Mouse (Mus musculus): ENCODE data around the gene Syf2. TPM values are rescaled to one million over a fixed set of nuclear protein-coding genes. Genes with fewer than 3 reads are reported as not detected.

Syf2 gene
- polyA plus RNA-seq, 1 experiment from 2014 or later = 89.4 TPM

GRCm38 (mm10) chr4:134913413-134913812 lies 17.3 kb upstream of the Syf2 start:
- H3K4me3 ChIP-seq (ENCODE audit: low read depth, low read length) = peak overlapping the region; percentile 93
- no peaks in the 10 kb centered on the region for H3K9me3 ChIP-seq (ENCODE audit: control insufficient read depth, low read length)
- peaks cover 19% of the 10 kb centered on the region for H3K36me3 ChIP-seq (ENCODE audit: control insufficient read depth, insufficient read depth, low read length)
- no peak overlapping the region for H3K27ac ChIP-seq (ENCODE audit: low read depth, low read length)
- no peaks in the 10 kb centered on the region for H3K27me3 ChIP-seq (replicated peaks; ENCODE audit: control insufficient read depth, insufficient read depth, low read length)
- H3K9ac ChIP-seq (ENCODE audit: low read depth, low read length) = 0 out of 2 replicates have a peak overlapping the region, but pooled peaks have one; percentile 25
- ATAC-seq (replicated peaks; ENCODE audit: low FRiP score) (no peak), DNase-seq (ENCODE audit: low spot score) (peak; percentile 63)
- peaks cover 29% of the 10 kb centered on the region for H3K4me1 ChIP-seq (replicated peaks; ENCODE audit: control insufficient read depth, insufficient read depth, low read length)
- 28% methylated on average over 3 of the region's 3 CpGs for WGBS
- H3K4me2 ChIP-seq = peak overlapping the region; percentile 68

GRCm38 (mm10) chr4:134914122-134914863 lies 16.4 kb upstream of the Syf2 start:
- peak overlapping the region; percentile 93 for H3K4me3 ChIP-seq (ENCODE audit: low read depth, low read length)
- peak overlapping the region; percentile 93 for H3K9ac ChIP-seq (ENCODE audit: low read depth, low read length)
- DNase-seq (ENCODE audit: low spot score) (no peak), ATAC-seq (replicated peaks; ENCODE audit: low FRiP score) (peak; percentile 70)
- peak overlapping the region; percentile 68 for H3K4me2 ChIP-seq
- H3K27ac ChIP-seq (ENCODE audit: low read depth, low read length) = peak overlapping the region; percentile 99
- H3K9me3 ChIP-seq (ENCODE audit: control insufficient read depth, low read length) = no peaks in the 10 kb centered on the region
- H3K27me3 ChIP-seq (replicated peaks; ENCODE audit: control insufficient read depth, insufficient read depth, low read length) = no peaks in the 10 kb centered on the region
- H3K4me1 ChIP-seq (replicated peaks; ENCODE audit: control insufficient read depth, insufficient read depth, low read length) = peaks cover 32% of the 10 kb centered on the region
- WGBS = 2% methylated on average over 43 of the region's 43 CpGs
- peaks cover 10% of the 10 kb centered on the region for H3K36me3 ChIP-seq (ENCODE audit: control insufficient read depth, insufficient read depth, low read length)

- Histone ChIP-seq H3K36me3 (ENCODE audit: control insufficient read depth, insufficient read depth, low read length) (peaks cover 8% of the 10 kb centered on the region; the same call in 1 of the 2 replicates), H3K9ac (ENCODE audit: low read depth, low read length) (peak within 1 kb of the TSS; percentile 93), H3K9me3 (ENCODE audit: control insufficient read depth, low read length) (no peaks in the 10 kb centered on the region), H3K27me3 (replicated peaks; ENCODE audit: control insufficient read depth, insufficient read depth, low read length) (no peaks in the 10 kb centered on the region), H3K4me3 (ENCODE audit: low read depth, low read length) (peak within 1 kb of the TSS; percentile 93), H3K27ac (ENCODE audit: low read depth, low read length) (peak within 1 kb of the TSS; percentile 99), H3K4me2 (peak within 1 kb of the TSS; percentile 68), H3K4me1 (replicated peaks; ENCODE audit: control insufficient read depth, insufficient read depth, low read length) (peaks cover 33% of the 10 kb centered on the region)
- peak; percentile 93 for DNase-seq (ENCODE audit: low spot score)
- 1% methylated on average over 25 of the region's 25 CpGs for WGBS
- ATAC-seq (replicated peaks; ENCODE audit: low FRiP score) = peak; percentile 91
Observed at GRCm38 (mm10) chr4:134914864-134915209, 15.9 kb upstream of the Syf2 start, which contains the start of gene Tmem50a. Gene Tmem50a (minus strand): TSS chr4:134915024.

- Histone ChIP-seq H3K27ac (ENCODE audit: low read depth, low read length) (peak overlapping the region; percentile 99), H3K36me3 (ENCODE audit: control insufficient read depth, insufficient read depth, low read length) (peaks cover 8% of the 10 kb centered on the region; the same call in 1 of the 2 replicates), H3K4me2 (peak overlapping the region; percentile 68), H3K9ac (ENCODE audit: low read depth, low read length) (peak overlapping the region; percentile 93), H3K4me1 (replicated peaks; ENCODE audit: control insufficient read depth, insufficient read depth, low read length) (peaks cover 36% of the 10 kb centered on the region), H3K27me3 (replicated peaks; ENCODE audit: control insufficient read depth, insufficient read depth, low read length) (no peaks in the 10 kb centered on the region), H3K4me3 (ENCODE audit: low read depth, low read length) (peak overlapping the region; percentile 93), H3K9me3 (ENCODE audit: control insufficient read depth, low read length) (no peaks in the 10 kb centered on the region)
- 60% methylated on average over 14 of the region's 14 CpGs for WGBS
- DNase-seq (ENCODE audit: low spot score) (no peak), ATAC-seq (replicated peaks; ENCODE audit: low FRiP score) (no peak)
Observed at GRCm38 (mm10) chr4:134915223-134916050, 15.3 kb upstream of the Syf2 start.

GRCm38 (mm10) chr4:134917194-134917593 lies 13.5 kb upstream of the Syf2 start:
- ATAC-seq (replicated peaks; ENCODE audit: low FRiP score) = peak; percentile 46
- Histone ChIP-seq H3K27ac (ENCODE audit: low read depth, low read length) (peak overlapping the region; percentile 36; the same call in 1 of the 2 replicates), H3K4me2 (peak overlapping the region; percentile 3; the same call in 1 of the 2 replicates), H3K27me3 (replicated peaks; ENCODE audit: control insufficient read depth, insufficient read depth, low read length) (no peaks in the 10 kb centered on the region), H3K36me3 (ENCODE audit: control insufficient read depth, insufficient read depth, low read length) (peaks cover 1% of the 10 kb centered on the region; the same call in 1 of the 2 replicates), H3K9me3 (ENCODE audit: control insufficient read depth, low read length) (no peaks in the 10 kb centered on the region), H3K4me1 (replicated peaks; ENCODE audit: control insufficient read depth, insufficient read depth, low read length) (peaks cover 36% of the 10 kb centered on the region), H3K4me3 (ENCODE audit: low read depth, low read length) (no peak overlapping the region), H3K9ac (ENCODE audit: low read depth, low read length) (no peak overlapping the region)
- 50% methylated on average over 3 of the region's 3 CpGs for WGBS
- DNase-seq (ENCODE audit: low spot score) = no peak

GRCm38 (mm10) chr4:134918381-134918780 lies 12.3 kb upstream of the Syf2 start:
- H3K27me3 ChIP-seq (replicated peaks; ENCODE audit: control insufficient read depth, insufficient read depth, low read length) = no peaks in the 10 kb centered on the region
- H3K9ac ChIP-seq (ENCODE audit: low read depth, low read length) = 0 out of 2 replicates have a peak overlapping the region, but pooled peaks have one; percentile 8
- DNase-seq (ENCODE audit: low spot score) = no peak
- no peak for ATAC-seq (replicated peaks; ENCODE audit: low FRiP score)
- 44% methylated on average over 7 of the region's 7 CpGs for WGBS
- no peaks in the 10 kb centered on the region for H3K36me3 ChIP-seq (ENCODE audit: control insufficient read depth, insufficient read depth, low read length)
- no peaks in the 10 kb centered on the region for H3K9me3 ChIP-seq (ENCODE audit: control insufficient read depth, low read length)
- no peak overlapping the region for H3K4me3 ChIP-seq (ENCODE audit: low read depth, low read length)
- H3K4me2 ChIP-seq = no peak overlapping the region
- peak overlapping the region; percentile 65 for H3K27ac ChIP-seq (ENCODE audit: low read depth, low read length)
- H3K4me1 ChIP-seq (replicated peaks; ENCODE audit: control insufficient read depth, insufficient read depth, low read length) = peaks cover 29% of the 10 kb centered on the region

- WGBS = 29% methylated on average over 12 of the region's 12 CpGs
- ATAC-seq (replicated peaks; ENCODE audit: low FRiP score) = no peak
Observed at GRCm38 (mm10) chr4:134919733-134920540, 10.8 kb upstream of the Syf2 start.

GRCm38 (mm10) chr4:134920631-134921030 lies 10.1 kb upstream of the Syf2 start:
- Histone ChIP-seq H3K4me2 (no peak overlapping the region), H3K36me3 (ENCODE audit: control insufficient read depth, insufficient read depth, low read length) (peaks cover 6% of the 10 kb centered on the region), H3K9me3 (ENCODE audit: control insufficient read depth, low read length) (no peaks in the 10 kb centered on the region), H3K27ac (ENCODE audit: low read depth, low read length) (no peak overlapping the region), H3K9ac (ENCODE audit: low read depth, low read length) (no peak overlapping the region; the same call in 1 of the 2 replicates), H3K4me3 (ENCODE audit: low read depth, low read length) (no peak overlapping the region), H3K4me1 (replicated peaks; ENCODE audit: control insufficient read depth, insufficient read depth, low read length) (peaks cover 32% of the 10 kb centered on the region), H3K27me3 (replicated peaks; ENCODE audit: control insufficient read depth, insufficient read depth, low read length) (no peaks in the 10 kb centered on the region)
- no peak for DNase-seq (ENCODE audit: low spot score)
- no peak for ATAC-seq (replicated peaks; ENCODE audit: low FRiP score)
- WGBS = 90% methylated on average over 6 of the region's 6 CpGs

More at GRCm38 (mm10) chr4:134919733-134920540, 10.8 kb upstream of the Syf2 start:
- DNase-seq (ENCODE audit: low spot score) = no peak
- H3K4me2 ChIP-seq = peak overlapping the region; percentile 50
- H3K9ac ChIP-seq (ENCODE audit: low read depth, low read length) = no peak overlapping the region; the same call in none of the 2 replicates
- H3K27ac ChIP-seq (ENCODE audit: low read depth, low read length) = peak overlapping the region; percentile 41; the same call in 1 of the 2 replicates
- peaks cover 30% of the 10 kb centered on the region for H3K4me1 ChIP-seq (replicated peaks; ENCODE audit: control insufficient read depth, insufficient read depth, low read length)
- no peaks in the 10 kb centered on the region for H3K36me3 ChIP-seq (ENCODE audit: control insufficient read depth, insufficient read depth, low read length)
- 0 out of 2 replicates have a peak overlapping the region, but pooled peaks have one; percentile 4 for H3K4me3 ChIP-seq (ENCODE audit: low read depth, low read length)
- H3K27me3 ChIP-seq (replicated peaks; ENCODE audit: control insufficient read depth, insufficient read depth, low read length) = no peaks in the 10 kb centered on the region
- no peaks in the 10 kb centered on the region for H3K9me3 ChIP-seq (ENCODE audit: control insufficient read depth, low read length)
